Mouse (Mus musculus): Measurements from ENCODE around the gene Tll2. TPM values are rescaled to one million over a fixed set of nuclear protein-coding genes. Genes with fewer than 3 reads are reported as not detected.

The Tll2 gene
- polyA plus RNA-seq, 2 experiments, result not detected

DNA sequence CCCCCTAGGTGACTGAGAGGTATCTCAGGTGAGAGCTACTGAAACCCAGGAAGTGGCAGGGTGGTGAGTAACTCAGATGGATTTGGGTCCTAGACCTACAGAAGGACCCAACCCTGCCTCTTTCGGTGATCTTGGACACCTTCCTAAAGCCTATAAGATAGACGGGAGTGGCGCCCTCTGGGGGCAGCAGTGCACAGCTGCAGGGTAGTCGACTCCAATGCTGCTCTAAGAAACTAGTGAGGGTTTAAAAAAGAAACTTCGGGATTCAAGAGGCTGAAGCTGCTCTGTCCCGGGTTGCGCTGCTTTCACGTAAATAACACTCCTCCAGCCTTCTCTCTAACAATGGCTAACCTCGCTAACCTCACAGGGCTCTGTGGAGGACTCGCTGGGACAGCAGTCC is 153.1 kb downstream of the Tll2 start:
- Histone ChIP-seq H3K27ac (no peak overlapping the region), H3K4me2 (ENCODE audit: low read depth) (no peak overlapping the region), H3K4me3 (ENCODE audit: insufficient read depth in 1 of 2, low read depth in 2 of 2, low read length in 2 of 2) (no peak overlapping the region), H3K27me3 (ENCODE audit: control insufficient read depth, insufficient read depth, low read length) (no peaks in the 10 kb centered on the region), H3K9ac (replicated peaks) (no peak overlapping the region), H3K9me3 (ENCODE audit: control insufficient read depth, low read length) (no peaks in the 10 kb centered on the region), H3K4me1 (replicated peaks; ENCODE audit: control insufficient read depth in 2 of 2, insufficient read depth in 2 of 2, low read length in 1 of 2) (peaks cover 0 to 4% of the 10 kb centered on the region in 2 experiments; a peak in 2 of 4 replicates), H3K36me3 (replicated peaks; ENCODE audit: control insufficient read depth, insufficient read depth, low read depth) (no peaks in the 10 kb centered on the region)
- TF ChIP-seq EP300 (IDR thresholded peaks at IDR 0.05; ENCODE audit: low read depth), result no peak
- peak; percentile 73 for TF ChIP-seq CTCF (IDR thresholded peaks at IDR 0.05; ENCODE audit: low read depth)
- 27% methylated on average over 10 of the region's 10 CpGs for WGBS (ENCODE audit: insufficient replicate concordance)
- ATAC-seq (ENCODE audit: insufficient read depth) (no peak), DNase-seq (ENCODE audit: low read depth in 3 of 3, low spot score in 3 of 3) (peak in 2 of 3 experiments; percentile 7 to 27)

DNA sequence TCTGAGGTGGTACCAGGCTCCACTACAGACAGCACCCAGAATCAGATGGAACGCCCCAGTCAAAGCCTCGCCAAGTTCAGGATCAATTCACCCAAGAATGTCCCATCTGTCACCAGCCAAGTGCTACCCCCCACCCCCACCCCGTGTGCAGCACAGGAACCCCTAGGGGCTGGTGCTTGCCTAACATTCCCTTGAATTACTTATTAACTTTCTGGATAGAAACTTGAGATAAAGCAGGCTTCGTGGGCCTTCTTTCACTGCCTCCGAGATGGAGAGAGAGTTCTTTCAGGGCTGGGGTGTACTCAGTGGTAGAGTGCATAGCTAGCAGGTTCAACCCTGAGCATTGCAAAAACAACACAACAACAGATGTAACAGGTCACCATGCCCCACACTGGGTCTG is 154.4 kb downstream of the Tll2 start:
- ATAC-seq (ENCODE audit: insufficient read depth) (no peak), DNase-seq (ENCODE audit: low read depth in 3 of 3, low spot score in 3 of 3) (no peak)
- no peak overlapping the region for H3K9ac ChIP-seq (replicated peaks)
- no peaks in the 10 kb centered on the region for H3K36me3 ChIP-seq (replicated peaks; ENCODE audit: control insufficient read depth, insufficient read depth, low read depth)
- H3K4me3 ChIP-seq (ENCODE audit: insufficient read depth in 1 of 2, low read depth in 2 of 2, low read length in 2 of 2), result no peak overlapping the region
- no peak overlapping the region for H3K27ac ChIP-seq
- TF ChIP-seq EP300 (IDR thresholded peaks at IDR 0.05; ENCODE audit: low read depth), result no peak
- H3K27me3 ChIP-seq (ENCODE audit: control insufficient read depth, insufficient read depth, low read length), result no peaks in the 10 kb centered on the region
- no peaks in the 10 kb centered on the region for H3K9me3 ChIP-seq (ENCODE audit: control insufficient read depth, low read length)
- WGBS (ENCODE audit: insufficient replicate concordance), result 48% methylated on average over 5 of the region's 5 CpGs
- H3K4me2 ChIP-seq (ENCODE audit: low read depth), result no peak overlapping the region
- H3K4me1 ChIP-seq (replicated peaks; ENCODE audit: control insufficient read depth in 2 of 2, insufficient read depth in 2 of 2, low read length in 1 of 2), result peaks cover 0 to 7% of the 10 kb centered on the region in 2 experiments; a peak in 2 of 4 replicates

DNA sequence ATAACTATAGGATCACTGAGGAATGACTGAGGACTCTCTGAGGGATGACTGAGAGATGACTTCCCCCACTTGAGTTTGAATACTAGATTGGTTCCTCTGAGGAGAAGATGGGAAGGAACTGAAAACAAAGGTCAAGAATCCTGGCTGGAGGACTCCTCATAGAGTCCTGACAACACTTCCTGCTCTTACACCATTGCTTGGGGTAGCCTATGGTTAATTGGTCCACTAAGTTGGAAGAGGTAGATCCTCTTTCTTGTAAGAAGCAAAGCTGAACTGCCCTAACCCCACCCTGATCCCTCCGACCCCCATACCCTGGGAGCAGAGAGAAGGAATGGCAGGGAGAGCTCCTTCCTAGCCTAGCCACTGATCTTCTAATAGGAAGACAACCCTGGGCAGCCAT is 154.9 kb downstream of the Tll2 start:
- no peaks in the 10 kb centered on the region for H3K27me3 ChIP-seq (ENCODE audit: control insufficient read depth, insufficient read depth, low read length)
- H3K4me1 ChIP-seq (replicated peaks; ENCODE audit: control insufficient read depth in 2 of 2, insufficient read depth in 2 of 2, low read length in 1 of 2), result peaks cover 0 to 7% of the 10 kb centered on the region in 2 experiments; a peak in 2 of 4 replicates
- H3K9me3 ChIP-seq (ENCODE audit: control insufficient read depth, low read length), result no peaks in the 10 kb centered on the region
- no peak for DNase-seq (ENCODE audit: low read depth in 3 of 3, low spot score in 3 of 3)
- H3K36me3 ChIP-seq (replicated peaks; ENCODE audit: control insufficient read depth, insufficient read depth, low read depth), result no peaks in the 10 kb centered on the region
- H3K27ac ChIP-seq, result no peak overlapping the region
- TF ChIP-seq EP300 (IDR thresholded peaks at IDR 0.05; ENCODE audit: low read depth) (no peak), CTCF (IDR thresholded peaks at IDR 0.05; ENCODE audit: low read depth) (no peak)
- H3K4me3 ChIP-seq (ENCODE audit: insufficient read depth in 1 of 2, low read depth in 2 of 2, low read length in 2 of 2), result no peak overlapping the region
- H3K4me2 ChIP-seq (ENCODE audit: low read depth), result no peak overlapping the region
- no peak for ATAC-seq (ENCODE audit: insufficient read depth)
- H3K9ac ChIP-seq (replicated peaks), result no peak overlapping the region
- WGBS (ENCODE audit: insufficient replicate concordance), result 41% methylated on average over 1 of the region's 1 CpGs

DNA sequence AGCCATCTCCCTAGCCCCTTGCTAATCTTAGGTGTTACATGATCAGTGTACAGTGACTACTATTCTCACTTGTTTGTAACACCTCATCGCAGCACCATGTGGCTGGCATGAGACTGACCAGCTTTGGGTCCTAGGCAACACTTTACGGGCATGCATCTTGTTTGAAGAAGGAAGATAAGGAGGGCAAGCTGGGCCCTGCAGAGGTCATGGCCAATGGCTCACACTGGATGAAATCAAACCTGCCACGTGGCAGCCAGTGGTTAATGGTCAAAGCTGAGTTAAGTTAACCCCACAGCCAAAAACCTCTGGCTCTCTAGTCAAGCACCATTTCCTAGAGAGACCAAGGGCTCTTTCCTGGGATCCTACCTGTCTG is 158.5 kb downstream of the Tll2 start:
- TF ChIP-seq CTCF (IDR thresholded peaks at IDR 0.05; ENCODE audit: low read depth) (no peak), EP300 (IDR thresholded peaks at IDR 0.05; ENCODE audit: low read depth) (no peak)
- Histone ChIP-seq H3K4me2 (ENCODE audit: low read depth) (no peak overlapping the region), H3K9ac (replicated peaks) (no peak overlapping the region), H3K27me3 (ENCODE audit: control insufficient read depth, insufficient read depth, low read length) (no peaks in the 10 kb centered on the region), H3K9me3 (ENCODE audit: control insufficient read depth, low read length) (no peaks in the 10 kb centered on the region), H3K4me1 (replicated peaks; ENCODE audit: control insufficient read depth in 2 of 2, insufficient read depth in 2 of 2, low read length in 1 of 2) (peaks cover 0 to 7% of the 10 kb centered on the region in 2 experiments; a peak in 2 of 4 replicates), H3K36me3 (replicated peaks; ENCODE audit: control insufficient read depth, insufficient read depth, low read depth) (no peaks in the 10 kb centered on the region), H3K27ac (no peak overlapping the region), H3K4me3 (ENCODE audit: insufficient read depth in 1 of 2, low read depth in 2 of 2, low read length in 2 of 2) (no peak overlapping the region)
- 54% methylated on average over 3 of the region's 3 CpGs for WGBS (ENCODE audit: insufficient replicate concordance)
- DNase-seq (ENCODE audit: low read depth in 3 of 3, low spot score in 3 of 3) (no peak), ATAC-seq (ENCODE audit: insufficient read depth) (no peak)

DNA sequence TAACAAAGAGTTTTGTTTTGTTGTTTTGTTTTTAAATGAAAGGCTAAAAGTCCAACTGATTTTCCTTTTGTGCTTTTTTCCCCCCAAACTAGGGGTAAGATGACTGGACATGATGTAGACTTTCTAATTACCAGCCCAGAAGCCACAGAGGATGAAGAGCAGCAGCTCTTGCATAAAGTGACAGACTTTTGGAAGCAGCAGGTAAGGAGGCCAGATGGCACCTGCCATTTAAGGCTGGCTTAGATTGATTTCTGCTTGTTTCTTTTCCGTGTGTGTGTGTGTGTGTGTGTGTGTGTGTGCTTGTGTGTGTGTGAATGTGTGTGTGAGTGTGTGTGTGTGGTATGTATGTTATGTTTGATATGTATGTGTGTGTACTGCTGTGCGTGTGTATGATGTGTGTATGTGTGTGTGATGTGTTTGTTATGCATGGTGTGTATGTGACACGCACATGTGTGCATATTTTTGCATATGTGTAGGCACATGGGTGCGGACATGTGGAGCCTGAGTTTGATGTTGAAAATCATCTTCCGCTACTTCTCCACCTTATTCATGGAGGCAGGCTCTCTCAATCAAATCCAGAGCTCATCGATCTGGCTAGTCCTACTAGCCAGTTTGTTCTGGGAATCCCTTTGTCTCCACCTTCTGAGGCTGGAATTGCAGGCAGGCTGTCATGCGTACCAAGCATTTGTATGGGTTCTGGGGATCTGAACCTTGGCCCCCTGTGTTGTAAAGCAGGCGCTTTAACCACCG is 159.0 kb downstream of the Tll2 start:
- H3K4me2 ChIP-seq (ENCODE audit: low read depth), result no peak overlapping the region
- H3K9ac ChIP-seq (replicated peaks), result no peak overlapping the region
- TF ChIP-seq CTCF (IDR thresholded peaks at IDR 0.05; ENCODE audit: low read depth), result no peak
- no peak for TF ChIP-seq EP300 (IDR thresholded peaks at IDR 0.05; ENCODE audit: low read depth)
- DNase-seq (ENCODE audit: low read depth in 3 of 3, low spot score in 3 of 3) (no peak), ATAC-seq (ENCODE audit: insufficient read depth) (no peak)
- no peaks in the 10 kb centered on the region for H3K27me3 ChIP-seq (ENCODE audit: control insufficient read depth, insufficient read depth, low read length)
- H3K36me3 ChIP-seq (replicated peaks; ENCODE audit: control insufficient read depth, insufficient read depth, low read depth), result no peaks in the 10 kb centered on the region
- 66% methylated on average over 9 of the region's 9 CpGs for WGBS (ENCODE audit: insufficient replicate concordance)
- no peaks in the 10 kb centered on the region for H3K9me3 ChIP-seq (ENCODE audit: control insufficient read depth, low read length)
- no peak overlapping the region for H3K4me3 ChIP-seq (ENCODE audit: insufficient read depth in 1 of 2, low read depth in 2 of 2, low read length in 2 of 2)
- peaks cover 0 to 7% of the 10 kb centered on the region in 2 experiments; a peak in 2 of 4 replicates for H3K4me1 ChIP-seq (replicated peaks; ENCODE audit: control insufficient read depth in 2 of 2, insufficient read depth in 2 of 2, low read length in 1 of 2)
- H3K27ac ChIP-seq, result no peak overlapping the region
